Mouse (Mus musculus): Measurements from ENCODE around the gene Hck.

The Hck gene

DNA sequence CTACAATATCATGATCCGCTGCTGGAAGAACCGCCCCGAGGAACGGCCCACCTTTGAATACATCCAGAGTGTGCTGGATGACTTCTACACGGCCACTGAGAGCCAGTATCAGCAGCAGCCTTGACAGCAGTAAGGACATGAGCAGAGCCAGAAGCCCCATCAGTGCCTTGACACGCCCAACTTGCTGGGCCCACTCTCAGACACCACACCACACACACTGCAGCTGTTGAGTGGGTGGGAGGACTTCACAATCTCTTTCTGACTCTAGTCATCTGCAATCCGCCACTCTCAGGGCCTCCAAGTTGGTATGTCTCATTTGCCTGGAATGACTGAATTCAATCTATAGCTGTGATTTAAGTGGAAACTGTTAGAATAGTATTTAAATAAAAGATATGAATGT lies 42.8 kb downstream of the Hck start:
- WGBS, result 70% methylated on average over 7 of the region's 7 CpGs

DNA sequence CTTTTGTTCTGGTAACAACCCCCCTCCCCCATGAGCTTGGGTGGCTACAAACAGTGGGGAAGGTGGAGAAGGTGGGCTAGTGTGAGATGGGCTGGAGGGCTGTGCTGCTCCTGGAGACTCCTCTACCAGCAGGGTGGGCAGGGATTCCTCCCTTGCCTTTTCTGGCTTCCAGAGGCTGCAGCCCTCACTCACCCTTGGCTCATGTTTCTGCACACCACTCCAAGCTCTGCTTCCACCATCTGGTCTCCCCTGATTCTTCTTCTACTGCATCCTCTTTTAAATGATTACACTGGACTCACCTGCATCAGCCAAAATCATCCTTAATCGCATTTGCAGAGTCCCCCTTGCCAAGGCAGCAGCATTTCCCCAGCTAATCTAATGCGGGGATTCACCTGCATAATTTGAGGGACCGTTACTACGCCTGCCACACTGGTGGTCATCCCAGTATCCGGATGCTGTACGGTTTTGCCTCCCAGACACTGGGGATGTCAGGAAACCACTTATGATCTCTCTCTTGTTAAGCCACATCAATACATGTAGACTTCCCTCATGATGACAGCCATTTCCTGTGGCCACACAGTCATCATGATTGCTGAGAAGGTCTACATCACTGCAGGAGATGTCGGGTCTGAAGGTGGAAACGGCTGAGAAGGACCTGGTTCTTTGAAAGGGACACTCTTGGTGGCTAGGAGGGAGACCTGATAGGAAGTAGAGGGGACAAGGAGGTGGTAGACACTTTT lies 43.8 kb downstream of the Hck start:
- 78% methylated on average over 8 of the region's 8 CpGs for WGBS

DNA sequence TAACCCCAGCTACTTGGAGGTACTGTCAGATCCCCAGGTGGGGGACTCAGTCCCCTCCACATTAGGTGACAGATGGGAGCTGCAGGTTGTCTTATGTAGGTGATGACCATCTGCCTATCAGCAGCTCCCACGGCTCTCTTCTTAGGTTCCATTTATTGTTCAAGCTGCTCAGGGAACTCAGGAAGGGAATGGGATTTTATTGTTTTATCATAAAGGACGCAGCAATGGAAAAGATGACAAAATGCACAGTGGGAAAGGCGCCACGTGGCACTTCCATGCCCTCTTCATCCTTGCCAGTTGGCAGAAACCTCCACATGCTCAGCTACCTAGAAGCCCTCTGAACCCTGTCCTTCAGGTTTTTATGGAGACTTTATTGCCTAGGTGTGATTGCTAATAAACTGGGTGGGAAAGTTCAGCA lies 44.8 kb downstream of the Hck start:
- WGBS, result 72% methylated on average over 4 of the region's 4 CpGs

DNA sequence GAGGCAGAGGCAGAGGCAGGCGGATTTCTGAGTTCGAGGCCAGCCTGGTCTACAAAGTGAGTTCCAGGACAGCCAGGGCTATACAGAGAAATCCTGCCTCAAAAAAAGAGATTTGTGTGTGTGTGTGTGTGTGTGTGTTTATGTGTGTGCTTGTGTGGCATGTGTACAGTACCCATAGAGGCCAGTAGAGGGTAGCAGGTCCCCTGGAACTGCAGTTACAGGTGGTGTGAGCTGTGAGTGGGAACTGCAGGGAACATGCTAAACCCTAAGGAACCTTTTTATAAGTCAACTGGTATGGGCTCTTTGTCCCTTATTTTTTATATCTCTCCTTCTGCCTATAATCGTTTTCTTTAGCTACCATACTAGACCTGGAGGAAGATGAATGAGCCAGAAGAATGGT lies 49.0 kb downstream of the Hck start:
- 81% methylated on average over 2 of the region's 3 CpGs for WGBS

DNA sequence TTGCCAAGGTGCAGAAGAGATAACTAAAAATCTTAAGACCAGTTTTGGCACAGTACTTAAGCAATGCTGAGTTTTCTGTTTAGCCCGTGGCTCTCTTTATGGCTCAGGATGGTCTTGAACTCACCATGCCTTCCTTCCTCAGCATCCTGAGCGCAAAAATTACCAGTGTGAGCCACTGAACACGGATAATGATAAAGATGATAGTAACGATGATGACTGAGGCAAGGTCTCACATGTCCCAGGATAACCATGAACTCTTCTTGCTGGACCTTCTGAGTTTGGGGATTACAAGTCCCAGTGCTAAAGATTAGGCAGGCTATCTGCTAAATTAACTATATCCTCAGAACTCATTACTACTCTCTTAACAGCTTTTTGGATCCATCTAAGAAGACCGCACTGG lies 51.9 kb downstream of the Hck start:
- WGBS, result 90% methylated on average over 5 of the region's 5 CpGs

DNA sequence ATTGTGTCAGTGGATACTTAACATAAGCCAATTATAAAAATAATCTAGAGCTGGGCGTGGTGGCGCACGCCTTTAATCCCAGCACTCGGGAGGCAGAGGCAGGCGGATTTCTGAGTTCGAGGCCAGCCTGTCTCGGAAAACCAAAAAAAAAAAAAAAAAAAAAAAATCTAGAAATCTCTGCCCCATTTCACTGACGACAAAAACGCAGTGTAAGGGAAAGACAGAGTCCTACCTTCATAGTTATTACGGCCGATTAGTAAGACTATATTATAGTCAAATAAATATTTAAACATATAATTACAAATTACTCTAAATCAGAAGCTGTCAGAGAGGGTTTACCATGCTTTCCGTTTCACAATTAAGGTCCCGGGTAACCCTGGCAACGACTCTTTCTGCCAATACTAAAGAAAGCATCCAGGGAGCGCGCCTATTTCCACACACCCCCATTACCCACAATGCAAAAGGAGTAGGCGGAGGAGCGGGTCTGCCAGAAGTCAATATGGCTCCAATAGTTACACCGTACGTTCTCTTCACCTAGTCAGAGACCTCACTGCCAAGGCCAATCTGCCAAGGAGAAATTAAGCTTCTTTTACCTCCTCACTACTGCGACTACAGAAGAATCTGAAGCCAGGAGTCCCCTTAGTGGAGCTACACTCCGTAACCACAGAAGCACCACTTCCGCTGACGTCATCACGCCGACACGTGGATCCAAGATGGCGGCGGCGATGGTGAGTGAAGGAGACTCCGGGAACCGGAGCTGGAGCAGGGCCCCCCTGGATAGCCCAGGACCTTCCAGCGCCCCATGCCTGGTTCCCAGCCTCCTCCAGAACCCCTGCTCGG lies 52.8 kb downstream of the Hck start, which contains the start of gene Tm9sf4:
TSS of gene Tm9sf4 (plus strand) at position 460 of the 840 bp plus-strand sequence.
- 5% methylated on average over 34 of the region's 34 CpGs for WGBS

DNA sequence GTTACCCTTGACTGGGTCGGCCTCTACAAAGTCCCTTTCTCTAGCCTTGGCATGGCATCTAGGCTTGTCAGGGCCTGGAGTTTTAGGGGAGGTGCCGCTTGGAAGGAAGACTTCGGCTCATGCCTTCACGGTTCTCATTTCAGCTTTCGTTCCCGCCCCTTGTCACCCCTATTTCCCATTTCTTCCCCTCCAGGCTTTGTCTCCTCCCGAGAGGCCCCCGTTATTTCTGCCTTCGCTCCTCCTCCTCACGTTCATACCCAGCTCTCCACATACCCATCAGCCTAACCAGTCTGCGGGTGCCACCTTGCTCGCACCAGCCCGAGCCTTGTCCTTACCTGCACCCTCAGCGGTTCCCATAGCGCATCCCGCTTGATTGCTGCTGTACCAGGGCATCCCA lies 53.4 kb downstream of the Hck start:
- WGBS, result under 1% methylated on average over 16 of the region's 16 CpGs

DNA sequence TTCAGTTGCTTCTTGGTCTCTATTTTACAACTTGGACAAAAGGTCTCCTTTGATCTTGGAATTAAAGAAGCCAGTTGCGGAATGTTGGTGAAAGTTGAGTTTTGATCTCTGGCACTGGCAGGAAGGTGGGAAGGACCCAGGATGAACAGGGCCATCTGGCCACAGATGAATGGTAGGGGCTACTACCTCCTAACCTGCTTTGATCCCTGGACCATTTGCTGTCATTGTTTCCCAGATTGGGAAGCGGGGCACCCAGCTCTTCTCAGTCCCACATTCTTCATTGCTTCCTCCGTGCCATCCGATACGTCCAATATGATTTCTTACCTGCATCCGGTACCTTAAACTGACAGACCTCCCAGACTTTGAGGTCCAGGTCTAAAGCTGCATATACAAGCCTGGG lies 58.9 kb downstream of the Hck start:
- 87% methylated on average over 6 of the region's 6 CpGs for WGBS

DNA sequence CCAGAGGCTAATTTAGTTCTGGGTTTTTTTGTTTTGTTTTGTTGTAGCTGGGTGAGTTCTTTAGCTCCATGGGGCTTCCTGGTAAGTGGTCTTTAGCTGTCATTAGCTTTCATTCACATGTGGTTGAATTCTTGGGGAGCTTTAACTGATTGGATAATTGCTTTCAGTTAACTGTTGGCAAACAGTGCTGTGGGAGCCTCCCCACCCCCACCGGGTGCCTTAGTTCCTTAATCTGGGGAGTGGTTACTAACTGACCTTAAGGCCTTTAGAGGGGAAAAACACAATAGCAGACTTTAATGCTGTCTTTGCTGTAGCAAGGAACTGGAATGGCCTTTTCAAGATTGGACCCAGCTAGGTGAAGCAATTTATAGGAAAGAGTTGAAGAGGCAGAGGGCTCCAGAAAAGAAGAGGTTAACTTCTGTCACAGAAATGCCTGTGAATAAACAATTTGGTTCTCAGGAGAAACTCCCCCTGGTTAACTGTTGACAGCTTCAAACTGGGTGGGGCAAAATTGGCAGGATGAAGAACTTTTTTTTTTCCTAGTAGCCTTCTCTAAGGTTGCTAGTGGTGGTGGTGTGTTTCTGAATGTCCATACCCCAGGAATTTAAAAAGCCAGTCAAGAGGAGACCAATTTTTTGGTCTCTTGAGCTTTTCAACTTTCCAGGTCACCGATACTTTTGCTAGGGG lies 60.0 kb downstream of the Hck start:
- WGBS, result 41% methylated on average over 2 of the region's 2 CpGs

DNA sequence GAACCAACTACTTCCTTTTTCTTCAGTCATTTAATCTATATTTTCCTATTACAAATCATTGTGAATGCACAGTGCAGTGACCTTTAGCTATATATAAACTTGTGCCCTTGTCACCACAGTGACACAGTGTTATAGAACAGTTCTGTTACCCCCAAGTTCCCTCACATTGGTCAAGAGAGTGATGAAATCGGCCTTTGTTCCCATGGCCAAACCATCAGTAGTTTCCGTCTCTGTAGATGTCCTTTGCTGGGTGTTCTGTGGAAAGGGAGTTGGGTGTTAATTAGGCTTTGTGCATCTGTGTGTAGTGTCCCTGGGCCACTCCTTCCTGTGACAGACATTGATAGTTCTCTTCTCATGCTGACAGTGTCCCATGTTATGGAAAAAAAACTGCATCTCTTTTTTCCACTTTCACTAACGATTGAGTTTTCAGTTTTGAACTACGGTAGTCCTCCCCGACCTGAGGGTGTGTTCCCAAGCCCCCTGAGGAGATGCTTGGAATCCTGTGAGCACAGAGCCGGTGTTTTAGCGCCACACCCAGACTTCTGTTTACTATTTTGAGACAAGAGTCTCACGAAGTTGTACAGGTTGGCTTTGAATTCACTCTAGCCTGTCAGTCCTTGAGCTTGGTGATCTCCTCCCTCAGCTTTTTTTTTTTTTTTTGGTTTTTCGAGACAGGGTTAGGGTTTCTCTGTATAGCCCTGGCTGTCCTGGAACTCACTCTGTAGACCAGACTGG lies 62.4 kb downstream of the Hck start:
- 65% methylated on average over 9 of the region's 9 CpGs for WGBS

DNA sequence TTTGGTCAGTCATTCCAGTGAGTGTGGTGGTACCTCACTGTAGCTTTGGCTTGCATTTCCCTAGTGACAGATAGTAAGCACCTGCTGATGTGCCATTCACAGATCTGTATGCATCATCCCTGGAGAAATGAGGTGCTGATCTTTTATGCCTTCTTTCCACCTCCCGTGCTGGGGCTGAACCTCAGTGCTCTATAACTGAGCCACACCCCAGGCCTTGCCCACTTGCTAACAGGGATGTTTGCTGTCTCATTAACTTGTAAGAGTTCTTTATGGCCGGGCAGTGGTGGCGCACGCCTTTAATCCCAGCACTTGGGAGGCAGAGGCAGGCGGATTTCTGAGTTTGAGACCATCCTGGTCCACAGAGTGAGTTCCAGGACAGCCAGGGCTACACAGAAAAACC lies 63.7 kb downstream of the Hck start:
- 93% methylated on average over 5 of the region's 5 CpGs for WGBS

DNA sequence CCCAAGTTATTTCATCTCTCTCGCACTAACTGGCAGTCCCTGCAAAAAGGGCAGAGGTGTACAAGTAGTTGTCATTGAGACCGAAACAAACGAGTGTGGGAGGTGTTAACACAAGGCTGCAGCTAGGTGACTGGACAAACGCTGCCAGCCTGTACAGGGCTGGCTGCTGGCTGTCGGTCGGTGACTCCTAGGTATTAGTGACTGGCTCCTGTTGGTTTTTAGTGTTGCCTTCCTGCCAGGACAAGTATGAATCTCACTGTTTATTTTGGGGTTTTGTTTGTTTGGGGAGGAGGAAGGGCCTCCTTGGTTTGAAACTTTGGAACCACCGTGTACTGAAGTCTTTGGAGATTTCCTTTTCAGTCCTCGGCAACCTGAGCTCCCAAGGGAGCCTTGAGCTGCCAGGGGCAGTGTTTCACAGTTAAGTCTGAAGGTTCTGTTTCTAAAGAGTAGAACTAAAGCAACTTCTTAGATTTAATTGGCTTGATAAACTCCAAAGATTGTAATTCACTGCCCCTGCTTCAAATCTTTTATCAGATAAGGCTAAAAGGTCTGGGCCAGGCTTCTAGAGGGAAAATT lies 67.8 kb downstream of the Hck start:
- WGBS, result 72% methylated on average over 8 of the region's 8 CpGs

DNA sequence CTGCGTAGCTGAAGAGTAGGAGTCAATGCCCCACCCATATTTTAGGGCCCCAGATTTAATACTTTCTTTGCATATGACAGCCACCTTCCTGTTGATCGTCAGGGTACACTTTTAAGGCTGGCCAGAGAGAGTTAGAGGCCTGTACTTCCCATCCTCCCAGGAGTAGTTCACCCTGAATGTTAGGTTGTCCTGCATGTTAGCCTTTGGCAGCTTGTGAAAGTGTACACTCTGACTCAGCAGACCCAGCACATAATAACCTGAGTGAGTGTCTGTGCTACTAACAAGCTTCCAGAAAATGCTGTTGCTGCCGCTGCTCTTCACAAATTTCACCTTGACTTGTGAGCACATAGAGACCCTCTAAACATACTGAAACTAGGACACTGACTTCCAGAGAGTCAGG lies 68.9 kb downstream of the Hck start:
- 94% methylated on average over 3 of the region's 3 CpGs for WGBS

DNA sequence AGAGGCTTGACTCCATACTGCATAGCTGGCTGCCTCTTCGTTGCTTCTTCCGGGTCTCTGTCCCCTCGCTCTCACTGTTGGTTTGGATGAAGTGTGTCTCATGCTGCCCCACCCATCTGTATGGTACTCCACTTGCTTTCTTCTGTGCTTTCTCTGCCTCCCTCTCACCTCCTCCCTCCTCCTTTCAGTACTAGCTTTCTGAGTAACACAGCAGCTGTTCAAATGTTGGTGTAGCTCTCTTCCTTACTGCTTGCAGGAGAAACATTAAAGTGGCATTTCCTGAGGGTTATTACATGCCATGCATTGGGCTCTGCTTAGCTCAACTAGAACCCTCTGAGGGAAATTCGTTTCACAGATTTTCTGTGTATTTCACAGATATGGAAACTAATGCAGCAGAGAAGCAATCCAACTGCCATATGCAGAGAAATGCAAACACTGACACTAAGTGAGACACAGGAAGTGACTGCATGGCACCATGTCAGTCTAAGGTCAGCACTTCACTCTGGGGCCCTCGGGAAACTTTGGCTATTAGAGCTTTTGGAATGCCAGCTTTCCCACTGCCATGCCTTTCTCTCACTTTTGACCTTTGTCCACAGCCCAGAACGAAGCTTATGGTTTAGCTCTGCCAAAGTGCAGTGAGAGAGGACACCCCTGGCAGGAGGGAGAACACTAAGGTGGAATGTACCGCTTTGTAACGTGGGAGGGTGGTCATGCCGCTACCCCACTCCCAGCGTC lies 71.0 kb downstream of the Hck start:
- 74% methylated on average over 10 of the region's 10 CpGs for WGBS

DNA sequence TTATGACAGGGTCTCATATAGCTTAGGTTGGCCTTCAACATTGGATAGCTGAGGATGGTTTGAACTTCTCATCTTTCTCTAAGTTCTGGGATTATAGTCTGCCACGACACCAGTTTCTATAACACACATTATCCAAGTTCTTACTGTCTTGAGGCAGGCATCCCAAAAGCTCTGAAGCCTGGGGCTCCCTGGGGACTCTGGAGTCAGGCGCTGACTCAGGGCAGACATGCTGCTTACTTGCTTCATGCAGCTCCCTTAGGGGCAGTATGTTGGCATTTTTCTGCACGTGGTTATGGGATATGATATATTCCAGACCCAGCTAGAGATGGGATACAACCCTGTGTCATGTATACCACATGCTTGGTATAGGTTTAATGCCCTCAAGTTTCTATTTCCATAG lies 71.7 kb downstream of the Hck start:
- 88% methylated on average over 3 of the region's 3 CpGs for WGBS

DNA sequence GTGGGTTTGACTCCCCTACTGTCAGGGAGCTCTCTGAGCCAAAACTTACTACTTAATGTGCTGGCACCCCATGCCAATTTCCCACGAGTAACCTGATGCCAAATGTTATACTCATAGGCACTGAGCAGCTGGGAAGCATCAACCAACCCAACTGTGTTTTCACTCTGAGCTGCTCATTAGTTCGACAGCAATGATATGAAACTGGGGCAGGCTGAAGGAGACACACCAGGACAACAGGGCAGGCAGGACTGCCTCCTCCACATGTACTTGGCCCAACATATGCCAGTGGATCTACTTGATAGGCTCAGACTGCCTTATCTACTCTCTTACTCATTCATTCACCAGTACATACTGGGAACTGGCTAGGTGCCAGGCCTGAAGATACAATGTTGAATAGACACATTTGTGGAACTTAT lies 77.9 kb downstream of the Hck start:
- WGBS, result 25% methylated on average over 2 of the region's 2 CpGs

DNA sequence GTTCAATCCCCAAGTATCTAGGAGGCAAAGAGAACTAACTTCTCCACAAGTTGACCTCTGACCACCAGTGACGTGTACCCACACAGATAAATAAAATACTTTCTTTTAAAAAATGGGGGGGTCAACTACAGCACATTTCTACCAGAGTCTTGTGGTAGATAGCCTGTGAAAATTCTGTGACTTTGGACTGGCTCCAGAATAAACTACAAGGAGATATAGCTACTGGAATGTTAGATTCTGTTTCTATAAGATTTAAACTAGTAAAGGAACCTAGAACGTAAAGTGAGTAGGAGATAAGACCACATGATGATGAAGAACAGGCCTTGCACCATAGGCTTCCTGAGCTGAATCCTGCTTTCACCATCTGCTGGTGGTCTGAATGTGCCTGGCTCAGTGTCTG lies 79.6 kb downstream of the Hck start:
- 91% methylated on average over 2 of the region's 2 CpGs for WGBS

DNA sequence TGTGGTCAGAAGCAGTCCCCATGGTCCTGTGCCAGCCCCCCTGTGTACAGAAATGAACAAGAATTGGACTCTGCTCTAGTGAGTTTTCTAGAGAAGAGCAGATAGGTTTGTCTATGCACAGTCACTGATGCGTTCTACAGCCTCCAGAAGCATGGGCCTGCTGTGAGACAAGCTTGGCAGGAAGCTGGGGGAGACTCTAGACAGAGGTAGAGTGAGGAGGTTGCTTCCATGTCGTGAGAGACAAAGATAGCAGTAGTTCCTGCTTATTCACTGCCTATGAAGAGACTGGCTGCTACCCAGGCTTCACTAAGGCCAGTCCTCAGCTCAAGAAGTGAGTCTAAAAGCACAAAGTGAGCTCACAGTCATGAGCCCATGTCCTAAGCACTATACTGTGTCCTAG lies 83.0 kb downstream of the Hck start:
- 49% methylated on average over 2 of the region's 2 CpGs for WGBS

DNA sequence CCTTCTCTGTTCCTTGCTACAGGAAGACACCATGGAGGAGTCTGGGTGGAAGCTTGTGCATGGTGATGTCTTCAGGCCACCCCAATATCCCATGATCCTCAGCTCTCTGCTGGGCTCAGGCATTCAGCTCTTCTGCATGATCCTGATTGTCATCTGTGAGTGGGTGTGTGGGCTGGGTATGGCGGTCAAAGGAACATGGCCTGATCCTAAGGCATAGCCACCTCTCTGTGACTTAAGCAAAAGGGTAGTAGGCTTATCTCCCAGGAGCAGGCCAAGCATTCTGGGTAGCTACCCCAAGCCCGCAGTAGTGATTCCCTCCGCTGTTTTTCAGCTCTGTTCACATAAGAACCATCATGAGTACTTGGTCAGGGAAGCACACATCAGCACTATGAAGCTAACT lies 86.0 kb downstream of the Hck start:
- 100% methylated on average over 3 of the region's 3 CpGs for WGBS

DNA sequence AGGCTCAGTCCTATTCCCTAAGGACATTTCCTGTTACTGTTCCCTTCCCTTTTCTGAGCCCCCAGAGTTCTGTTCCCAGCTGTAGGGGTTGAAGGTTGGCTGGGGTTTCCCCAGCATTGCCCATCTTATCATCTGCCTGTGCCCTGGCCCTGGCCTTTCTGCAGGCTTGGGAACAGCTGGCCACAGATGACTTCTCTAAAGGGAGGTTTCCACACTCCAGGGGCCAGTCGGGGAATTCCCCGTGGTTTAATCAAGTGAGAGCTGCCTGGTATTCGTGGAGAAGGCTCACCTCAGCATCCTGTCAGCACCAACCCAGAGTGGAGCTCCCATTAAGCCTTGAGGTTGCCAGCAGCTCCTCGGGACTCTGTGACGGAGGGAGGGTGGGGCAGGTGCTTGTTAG lies 90.2 kb downstream of the Hck start:
- WGBS, result 76% methylated on average over 5 of the region's 5 CpGs

DNA sequence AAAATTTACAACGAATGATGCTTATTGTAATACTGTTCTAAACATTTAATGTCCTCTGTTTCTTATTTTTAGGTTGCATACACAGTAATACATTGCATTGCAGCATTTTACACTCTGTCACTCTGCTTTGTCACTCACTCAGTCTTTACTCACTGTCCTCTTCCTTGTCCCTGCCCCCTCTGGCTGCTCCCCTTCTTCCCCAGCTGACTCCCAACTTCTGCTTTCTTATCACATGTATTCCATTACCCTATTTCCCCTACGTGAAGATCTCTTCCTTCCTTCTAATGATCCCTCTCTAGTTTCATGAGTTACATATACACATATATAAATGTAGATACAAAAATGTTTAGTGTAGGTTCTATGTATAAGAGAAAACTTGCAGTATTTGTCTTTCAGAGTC lies 90.8 kb downstream of the Hck start:
- WGBS, result 91% methylated on average over 2 of the region's 2 CpGs
